Mouse (Mus musculus): Measurements from ENCODE around the gene Plxdc1.
"Not testable (repeated sequence)": the region's sequence is repeated elsewhere in the genome, so short reads cannot be mapped to it uniquely, and the experiment has no call there.

Gene Plxdc1

DNA sequence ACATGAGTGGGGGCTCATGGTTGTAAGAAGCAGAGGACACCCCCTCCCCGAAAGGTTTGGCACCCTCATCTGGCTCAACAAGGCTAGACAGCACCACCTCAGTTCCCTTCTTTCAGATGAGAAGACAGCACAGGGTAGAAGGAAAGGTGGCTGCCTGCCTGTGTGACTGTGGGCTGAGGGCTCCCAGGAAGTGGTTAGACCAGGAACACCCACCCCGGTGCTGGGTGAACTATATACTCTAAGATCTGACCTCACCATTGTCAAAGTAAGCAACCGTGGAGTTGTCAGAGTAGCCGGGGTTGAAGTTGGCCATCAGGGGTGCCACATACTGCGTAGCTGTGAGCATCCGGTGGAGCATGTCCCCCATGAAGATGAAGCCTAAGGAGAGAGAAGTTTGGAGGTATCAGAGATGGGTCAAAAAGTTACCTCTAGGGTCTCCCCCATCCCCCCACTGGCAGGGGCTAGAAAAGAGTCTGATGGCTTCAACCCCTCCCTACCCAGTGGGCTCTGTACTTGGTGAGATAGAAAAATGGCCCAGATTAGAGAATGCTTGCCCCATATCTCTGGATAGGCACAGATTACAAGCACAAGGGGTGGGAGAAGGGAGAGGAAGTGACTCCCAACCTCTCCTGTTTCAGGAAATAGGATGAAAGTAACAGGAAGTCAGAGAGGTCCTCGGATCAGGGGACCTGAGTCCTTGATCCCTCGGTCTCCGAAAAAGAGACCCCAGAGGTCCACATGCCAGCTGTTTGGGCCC is 30.9 kb downstream of the Plxdc1 start:
- DNase-seq (ENCODE audit: low spot score in 2 of 2) = no peak

DNA sequence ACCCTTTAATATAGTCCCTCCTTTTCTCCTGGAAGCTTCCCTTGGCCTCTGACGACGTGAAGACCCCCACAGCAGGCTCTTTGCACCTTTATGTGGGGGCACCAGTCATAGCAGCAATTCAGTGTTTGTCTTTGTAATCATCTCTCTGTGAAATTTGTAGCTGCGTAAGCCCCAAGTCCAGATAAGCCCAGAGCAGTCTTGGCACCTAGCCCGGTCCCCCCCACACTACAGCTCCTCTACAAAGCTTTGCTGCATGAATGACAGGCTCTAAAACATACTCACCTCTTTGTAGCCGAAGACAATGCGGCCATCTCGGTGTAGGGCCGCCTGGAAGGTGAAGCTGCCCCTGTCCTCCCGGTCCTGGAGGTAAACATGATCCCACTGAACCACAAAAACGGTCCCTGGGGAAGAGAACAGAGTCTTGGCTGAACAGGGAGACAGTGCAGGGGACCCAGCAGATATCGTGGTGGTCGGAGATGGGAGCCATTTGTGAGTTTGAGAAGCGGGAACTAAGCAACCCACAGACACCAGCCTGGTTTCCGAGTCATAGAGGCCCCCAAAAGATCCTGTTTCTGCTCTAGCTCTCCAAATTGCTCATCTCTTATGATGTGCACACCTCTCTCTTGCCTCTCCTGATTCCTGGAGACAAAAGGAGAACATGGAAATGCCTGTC is 31.6 kb downstream of the Plxdc1 start:
- DNase-seq (ENCODE audit: low spot score in 2 of 2) = peak in 1 of 2 experiments; percentile 42

DNA sequence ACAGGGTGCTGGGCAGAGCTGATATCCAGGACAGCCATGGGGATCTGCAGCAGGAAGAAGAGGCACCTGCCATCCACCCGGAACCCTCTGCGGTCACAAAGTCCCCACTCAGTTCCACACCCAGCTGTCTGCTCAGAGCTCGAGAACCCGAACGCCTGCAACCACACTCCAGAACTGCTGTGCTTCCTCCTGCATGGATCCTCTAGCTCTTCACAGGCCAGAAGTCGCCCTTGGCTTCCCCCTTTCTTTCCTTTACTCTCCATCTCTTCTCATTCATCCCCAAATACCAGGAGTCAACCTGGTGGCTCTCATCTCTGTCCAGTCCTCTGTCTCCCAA is 32.3 kb downstream of the Plxdc1 start:
- no peak for DNase-seq (ENCODE audit: low spot score in 2 of 2)

DNA sequence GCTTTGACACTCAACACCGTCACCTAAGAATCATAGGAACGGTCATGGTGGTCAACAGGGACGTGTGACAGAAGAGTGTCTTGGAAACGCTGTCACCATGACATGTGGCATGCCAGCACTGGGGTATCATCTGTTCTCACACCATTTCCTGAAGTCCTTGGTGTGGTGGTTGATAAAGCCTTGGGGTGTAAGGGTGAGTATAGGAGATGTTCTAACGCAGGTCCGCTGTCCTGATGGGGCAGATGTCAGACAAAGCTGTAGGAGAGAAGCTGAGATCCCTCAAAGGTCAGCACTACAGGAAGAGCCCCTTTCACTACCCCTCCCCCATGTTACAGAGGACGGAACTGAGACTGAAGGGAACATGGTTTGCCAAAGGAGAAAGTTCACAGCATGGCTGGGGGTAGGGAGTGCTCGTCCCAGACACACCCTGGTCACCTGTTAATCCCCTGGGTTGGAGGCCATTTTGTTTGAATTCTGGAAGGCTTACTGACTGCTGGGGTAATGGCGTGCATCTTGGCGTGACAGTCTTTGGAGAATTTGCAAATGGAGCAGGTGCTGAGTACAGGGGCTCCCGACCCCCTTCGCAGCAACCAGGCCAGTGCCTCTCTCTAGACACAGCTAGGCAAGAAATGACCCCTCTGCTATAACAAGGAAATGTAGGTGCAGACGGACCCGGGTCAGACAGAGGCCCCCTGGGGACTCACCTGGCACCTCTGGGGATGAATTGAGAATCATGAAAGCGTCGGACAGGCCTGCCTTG is 32.9 kb downstream of the Plxdc1 start:
- DNase-seq (ENCODE audit: low spot score in 2 of 2) = no peak

DNA sequence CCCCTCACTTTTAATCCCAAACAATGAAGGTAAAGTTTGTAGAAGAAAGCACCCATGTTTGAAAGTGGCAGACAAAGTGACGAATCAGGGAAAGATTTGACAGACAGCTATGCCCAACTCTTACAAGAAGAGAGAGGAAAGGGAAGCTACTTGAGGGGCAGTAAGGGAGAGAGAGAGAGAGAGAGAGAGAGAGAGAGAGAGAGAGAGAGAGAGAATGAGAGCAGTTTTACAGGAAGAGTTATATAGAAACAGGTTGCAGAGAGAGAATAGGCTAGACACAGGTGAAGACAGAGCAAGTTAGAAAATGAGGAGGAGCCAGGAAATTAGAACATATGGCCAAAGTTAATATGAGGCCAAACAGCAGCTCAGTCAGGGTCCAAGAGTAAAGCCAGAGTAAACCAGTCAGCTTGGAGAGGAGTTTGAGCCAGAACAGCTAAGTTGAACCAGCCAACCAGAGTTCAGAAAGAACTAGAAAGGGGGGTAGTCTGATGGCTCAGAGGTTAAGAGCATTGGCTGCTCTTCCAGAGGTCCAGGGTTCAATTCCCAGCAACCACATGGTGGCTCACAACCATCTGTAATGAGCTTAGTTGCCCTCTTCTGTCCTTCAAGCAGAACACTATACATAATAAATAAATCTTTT is 33.8 kb downstream of the Plxdc1 start:
- DNase-seq (ENCODE audit: low spot score in 2 of 2) = no peak

DNA sequence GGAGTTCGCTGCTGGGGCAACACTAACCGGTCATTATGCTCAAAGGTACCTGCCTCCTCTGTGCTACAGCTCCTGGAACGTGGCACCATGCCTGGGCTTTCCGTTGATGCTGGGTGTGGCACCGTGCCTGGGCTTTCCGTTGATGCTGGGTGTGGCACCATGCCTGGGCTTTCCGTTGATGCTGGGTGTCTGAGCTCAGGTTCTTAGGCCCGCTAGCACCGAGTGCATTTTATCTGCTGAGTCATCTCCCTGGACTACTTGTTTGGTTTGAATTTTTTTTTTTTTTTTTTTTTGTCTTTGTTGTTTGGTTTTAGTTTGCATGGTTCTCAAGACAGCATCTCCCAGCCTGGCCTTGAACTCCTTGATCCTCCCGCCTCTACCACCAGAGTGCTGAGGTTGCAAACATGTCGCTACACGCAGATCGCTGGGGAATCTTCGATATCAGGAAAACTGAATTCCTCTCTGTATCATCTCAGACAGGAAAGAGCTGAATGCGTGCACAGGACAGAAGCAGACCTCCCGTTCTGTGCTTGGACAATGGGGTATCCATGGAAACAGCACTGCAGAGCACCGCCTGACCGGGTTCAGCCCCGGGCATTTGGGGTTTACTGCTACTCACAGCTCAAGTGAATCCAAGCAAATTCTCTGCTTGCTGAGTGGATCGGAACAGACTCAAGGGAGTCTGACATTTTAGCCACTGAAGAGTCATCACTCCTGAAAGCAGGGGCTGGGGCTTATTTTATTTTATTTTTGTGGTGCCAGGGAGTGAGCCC is 36.4 kb downstream of the Plxdc1 start:
- DNase-seq (ENCODE audit: low spot score in 2 of 2) = peak; percentile 40 to 69

DNA sequence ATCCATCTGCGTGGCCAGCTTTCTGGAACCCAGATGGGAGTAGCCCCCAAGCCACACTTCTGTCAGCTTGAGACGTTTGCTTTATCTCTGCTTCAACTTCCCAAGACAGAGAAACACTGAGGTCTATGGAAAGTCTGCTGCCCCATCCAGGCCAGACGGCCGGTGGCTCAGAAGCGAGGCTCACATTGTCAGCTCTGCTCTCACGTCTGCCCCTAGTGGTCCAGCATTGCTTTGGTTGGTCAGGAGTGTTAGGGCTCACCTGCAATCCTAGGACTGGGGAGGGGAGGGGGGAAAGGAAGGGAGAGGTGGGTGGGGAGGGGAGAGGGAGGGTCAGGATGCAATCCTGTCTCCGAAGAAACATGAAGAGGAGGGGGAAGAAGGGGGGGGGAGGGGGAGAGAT is 38.8 kb downstream of the Plxdc1 start:
- DNase-seq (ENCODE audit: low spot score in 2 of 2) = peak; percentile 45 to 74

DNA sequence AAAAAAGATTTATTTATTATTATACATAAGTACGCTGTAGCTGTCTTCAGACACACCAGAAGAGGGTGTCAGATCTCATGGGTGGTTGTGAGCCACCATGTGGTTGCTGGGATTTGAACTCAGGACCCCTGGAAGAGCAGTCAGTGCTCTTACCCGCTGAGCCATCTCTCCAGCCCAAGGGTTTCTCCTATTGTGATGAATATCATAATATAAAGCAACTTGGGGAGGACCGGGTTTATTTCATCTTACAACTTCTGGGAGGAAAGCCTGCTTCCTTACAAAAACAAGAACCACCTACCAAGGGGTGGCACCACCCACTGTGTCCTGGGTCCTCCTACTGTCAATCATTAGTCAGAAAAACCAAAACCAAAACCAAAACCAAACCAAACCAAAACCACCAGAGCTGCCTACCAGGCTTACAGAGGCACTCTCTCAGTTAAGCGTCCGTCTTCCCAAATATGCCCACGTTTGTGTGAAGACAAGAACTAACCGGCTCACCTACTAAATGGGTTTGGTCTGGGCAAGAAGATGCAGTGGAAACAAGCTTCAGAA is 40.4 kb downstream of the Plxdc1 start:
- DNase-seq (ENCODE audit: low spot score in 2 of 2) = not testable (repeated sequence)

DNA sequence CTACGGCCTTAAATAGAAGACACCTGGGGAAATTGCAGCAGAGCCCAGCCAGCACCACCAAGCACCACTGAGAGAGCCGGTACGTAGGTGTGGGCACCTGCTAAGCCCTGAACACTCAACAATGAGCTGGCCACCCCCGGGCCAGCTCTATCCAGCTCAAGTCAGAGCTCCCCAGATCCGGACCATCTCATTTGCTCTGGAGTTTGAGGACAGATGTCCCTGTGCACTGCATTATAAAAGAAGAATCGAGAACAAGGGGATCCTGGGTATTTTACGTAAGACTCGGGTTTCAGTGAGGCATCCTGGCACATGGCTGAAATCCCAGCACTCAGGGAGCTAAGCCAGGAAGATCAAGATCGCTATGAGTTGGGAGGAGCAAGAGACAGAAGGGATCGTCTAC is 41.2 kb downstream of the Plxdc1 start:
- DNase-seq (ENCODE audit: low spot score in 2 of 2) = no peak

DNA sequence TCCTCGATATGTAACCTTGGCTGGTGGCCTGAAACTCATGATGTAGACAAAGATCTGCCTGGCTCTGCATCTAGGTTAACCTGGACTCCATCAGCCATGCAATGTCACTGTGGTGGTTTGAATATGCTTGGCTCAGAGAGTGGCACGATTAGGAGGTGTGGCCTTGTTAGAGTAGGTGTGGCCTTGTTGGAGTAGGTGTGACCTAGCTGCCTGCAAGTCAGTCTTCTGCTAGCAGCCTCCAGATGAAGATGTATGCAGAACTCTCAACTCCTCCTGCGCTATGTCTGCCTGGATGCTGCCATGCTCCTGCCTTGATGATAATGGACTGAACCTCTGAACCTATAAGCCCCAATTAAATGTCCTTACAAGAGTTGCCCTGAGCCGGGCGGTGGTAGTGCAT is 43.0 kb downstream of the Plxdc1 start:
- DNase-seq (ENCODE audit: low spot score in 2 of 2) = no peak

DNA sequence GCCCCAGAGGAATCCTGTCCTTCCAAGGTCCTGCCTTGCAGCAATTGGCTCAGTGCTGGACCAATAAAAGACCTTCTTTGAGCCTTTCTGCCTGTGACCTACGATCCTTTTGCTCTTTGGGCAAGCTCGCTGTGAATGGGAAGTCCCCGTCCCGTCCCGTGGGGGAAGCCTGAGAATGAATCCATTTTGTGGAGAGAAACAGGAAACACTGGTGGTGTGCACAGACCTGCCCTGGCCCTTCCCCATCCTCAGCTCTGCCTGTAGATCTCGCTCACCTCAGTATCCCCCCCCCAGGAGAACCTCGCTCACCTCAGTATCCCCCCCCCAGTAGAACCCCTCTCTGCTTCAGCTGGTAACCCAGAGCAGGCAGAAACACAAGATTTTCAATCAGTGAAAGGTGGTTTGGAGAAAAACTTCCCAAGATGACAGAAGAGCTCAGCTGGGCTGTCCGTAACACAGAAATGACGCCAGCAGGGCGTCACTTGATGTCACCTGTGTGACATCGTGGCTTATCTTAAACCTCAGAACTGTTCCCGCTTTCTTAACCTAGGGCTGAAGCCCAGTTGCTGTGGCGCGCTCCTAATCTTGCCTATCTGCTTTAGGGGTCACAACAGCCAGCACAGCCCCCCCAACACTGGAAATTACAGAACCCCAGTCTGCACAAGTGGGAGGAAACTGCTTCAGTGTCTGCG is 43.7 kb downstream of the Plxdc1 start:
- DNase-seq (ENCODE audit: low spot score in 2 of 2) = no peak

DNA sequence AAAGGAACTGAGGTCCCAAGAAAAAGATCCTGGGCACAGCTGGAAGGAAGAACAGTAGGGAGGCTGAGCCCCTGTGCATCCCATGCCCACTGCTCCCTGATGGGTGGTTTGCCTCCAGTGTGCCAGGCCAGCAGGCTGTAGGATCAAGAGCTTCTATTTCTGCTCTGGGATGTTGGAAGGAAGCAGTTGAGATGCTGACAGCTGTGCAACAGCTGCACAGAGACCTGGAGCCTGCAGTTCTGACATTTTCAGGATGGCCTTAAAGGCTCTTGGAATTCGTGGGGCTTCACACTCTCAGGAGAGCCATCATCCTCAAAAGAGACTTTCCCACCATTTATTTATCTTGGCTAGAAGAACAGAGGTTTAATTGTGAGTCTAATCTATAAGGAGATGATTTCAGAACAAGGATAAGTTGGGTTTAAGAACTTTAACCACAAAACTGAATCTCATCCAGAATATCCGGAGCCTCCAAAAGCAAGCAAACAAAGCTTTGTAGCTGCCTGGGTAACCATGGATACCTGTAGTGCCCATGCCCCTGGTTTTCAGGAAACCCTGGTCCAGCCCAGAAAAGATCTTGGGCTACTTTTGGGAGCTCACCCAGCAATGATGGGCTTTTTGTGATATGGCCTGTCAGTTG is 48.7 kb downstream of the Plxdc1 start:
- no peak for DNase-seq (ENCODE audit: low spot score in 2 of 2)

DNA sequence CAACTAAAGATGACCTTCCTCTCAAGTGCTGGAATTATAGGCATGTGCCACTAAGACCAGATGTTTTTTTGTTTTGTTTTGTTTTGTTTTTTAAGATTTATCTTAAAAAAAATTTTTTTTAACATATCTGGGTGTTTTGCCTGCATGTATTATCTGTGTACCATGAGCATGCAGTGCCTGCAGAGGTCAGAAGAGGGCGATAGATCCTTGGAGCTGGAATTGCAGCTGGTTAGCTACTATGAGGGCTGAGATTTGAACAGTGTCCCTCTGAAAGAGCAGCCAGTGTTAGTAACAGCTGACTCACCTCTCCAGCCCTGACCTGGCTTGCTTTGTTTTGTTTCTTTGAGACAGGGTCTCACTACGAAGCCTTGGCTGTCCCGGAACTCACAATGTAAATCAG is 49.5 kb downstream of the Plxdc1 start:
- peak; percentile 67 to 85 for DNase-seq (ENCODE audit: low spot score in 2 of 2)

DNA sequence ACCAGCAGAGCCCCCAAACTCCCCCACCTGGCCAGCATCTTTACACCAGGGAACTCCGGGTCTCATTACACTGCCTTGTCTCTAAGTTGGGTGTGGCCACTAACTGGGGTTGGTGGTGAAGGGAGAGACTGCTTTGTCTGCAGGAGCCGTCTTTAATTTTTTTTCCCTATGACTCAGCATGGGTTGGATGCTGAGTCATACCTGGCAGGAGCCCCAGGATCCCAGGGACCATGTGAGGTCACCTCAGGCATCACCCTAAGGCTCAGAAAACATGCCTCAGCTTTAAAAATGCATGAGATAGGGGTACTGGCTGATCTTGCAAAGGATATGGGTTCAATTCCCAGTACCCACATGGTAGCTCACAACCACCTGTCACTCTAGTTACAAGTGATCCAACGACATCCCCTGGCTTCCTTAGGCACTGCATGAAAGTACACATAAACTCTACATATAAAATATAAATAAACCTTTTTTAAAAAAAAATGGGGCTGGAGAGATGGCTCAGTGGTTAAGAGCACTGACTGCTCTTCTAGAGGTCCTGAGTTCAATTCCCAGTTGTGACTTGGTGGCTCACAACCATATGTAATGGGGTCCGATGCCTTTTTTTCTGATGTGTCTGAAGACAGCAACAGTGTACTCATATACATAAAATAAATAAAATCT is 50.2 kb downstream of the Plxdc1 start:
- DNase-seq (ENCODE audit: low spot score in 2 of 2) = no peak

DNA sequence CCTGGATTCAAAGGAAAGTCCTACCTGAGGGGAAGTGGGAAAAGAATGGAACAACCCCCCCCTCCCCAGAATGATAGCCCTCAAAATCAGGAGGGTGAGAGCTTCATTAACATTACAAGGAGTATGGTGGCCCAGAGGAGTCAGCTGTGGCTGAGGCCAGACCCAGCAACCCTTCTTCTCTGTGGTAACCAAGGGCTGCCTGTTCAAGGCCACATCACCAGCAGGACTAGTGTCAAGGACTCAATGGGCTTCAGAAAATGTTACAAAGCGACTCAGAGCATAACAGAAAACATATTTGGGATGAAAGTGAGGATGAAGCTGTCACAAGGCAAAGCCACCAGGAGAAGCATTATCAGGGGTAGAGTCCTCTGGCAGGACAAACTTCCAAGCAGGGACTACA is 52.7 kb downstream of the Plxdc1 start:
- no peak for DNase-seq (ENCODE audit: low spot score in 2 of 2)

DNA sequence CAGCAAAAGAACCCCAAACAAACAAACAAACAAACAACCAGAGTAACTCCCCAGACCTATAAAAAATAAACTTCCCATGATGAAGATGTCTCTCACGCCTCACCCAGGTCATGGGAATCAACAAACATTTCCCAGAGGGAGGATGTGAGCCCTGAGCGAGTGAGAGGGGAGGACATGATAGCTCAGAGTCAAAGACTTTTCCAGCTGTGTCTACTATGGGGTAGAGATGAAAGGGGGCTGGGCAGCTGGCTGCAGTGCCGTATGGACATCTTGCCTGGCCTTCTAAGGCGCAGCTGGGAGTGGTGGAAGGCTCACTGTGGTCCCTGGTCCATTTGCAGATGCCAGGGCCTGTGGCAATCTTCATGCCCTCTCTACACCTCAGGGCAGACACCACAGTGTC is 57.3 kb downstream of the Plxdc1 start:
- DNase-seq (ENCODE audit: low spot score in 2 of 2) = no peak

DNA sequence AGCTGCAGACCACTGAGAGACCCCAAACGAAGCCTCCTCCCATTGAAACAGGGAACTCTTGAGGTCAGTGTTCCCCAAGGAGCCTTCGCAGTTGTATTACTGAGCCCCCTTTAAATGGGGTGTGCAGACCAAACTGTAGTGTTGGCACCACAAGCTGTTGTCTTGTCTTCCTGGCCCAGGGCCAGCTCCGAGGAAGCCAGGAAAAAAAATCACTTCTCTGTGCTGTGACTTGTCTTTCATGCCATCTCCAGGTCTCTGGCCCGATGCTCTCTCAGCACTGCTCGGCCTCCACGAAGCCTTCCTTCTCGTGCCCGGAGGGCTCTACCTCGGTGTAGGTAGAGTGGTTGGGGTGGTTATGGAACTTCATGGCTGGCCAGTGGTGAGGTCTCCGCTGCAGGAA is 62.0 kb downstream of the Plxdc1 start:
- DNase-seq (ENCODE audit: low spot score in 2 of 2) = no peak

DNA sequence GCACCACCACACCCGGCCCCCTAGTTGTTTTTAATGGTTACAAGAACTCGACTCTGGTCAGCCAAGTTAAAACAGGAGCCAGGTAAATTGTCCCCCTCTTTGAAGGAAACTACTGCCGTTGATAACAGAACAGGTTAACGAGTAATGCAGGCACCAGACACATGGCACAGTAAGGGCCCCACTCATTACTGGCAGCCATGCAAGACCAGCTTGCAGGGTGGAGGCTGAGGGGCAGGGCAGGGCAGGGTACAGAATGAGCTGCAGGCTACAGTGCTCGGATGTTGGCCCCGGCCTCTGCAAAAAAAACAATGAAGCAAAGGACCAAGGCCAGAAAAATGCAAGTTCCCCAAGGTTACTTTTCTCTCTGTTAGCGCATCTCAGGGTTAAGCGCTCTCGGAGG is 62.6 kb downstream of the Plxdc1 start:
- no peak for DNase-seq (ENCODE audit: low spot score in 2 of 2)

DNA sequence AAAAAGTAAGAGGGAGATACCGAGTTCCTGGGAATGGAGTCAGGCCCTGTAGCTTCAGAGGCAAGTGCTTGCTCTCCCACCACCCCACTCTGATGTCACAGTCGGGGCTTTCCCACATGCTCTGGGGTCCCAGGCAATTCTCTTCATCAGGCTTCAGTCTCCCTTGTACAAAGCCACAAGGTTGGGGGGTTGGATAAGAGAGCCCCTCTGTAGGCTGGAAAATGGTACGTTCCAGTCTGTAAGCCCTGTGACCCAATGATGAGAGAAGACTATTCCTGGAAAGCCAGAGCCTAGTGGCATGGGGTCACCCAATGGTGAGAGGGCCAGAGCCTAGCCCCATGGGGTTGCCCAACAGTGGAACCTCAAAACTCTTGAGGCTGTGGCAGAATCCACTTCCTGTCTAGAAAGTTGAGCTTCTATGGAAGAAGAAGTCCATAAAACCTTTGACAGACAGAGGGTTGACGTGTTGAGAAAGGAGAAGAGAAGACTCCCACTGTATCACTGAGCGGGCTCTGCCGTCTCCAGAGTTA is 70.2 kb downstream of the Plxdc1 start:
- DNase-seq (ENCODE audit: low spot score in 2 of 2) = no peak
